ENCODE assay signal across 8 mouse cellular contexts in the genomic region with DNA sequence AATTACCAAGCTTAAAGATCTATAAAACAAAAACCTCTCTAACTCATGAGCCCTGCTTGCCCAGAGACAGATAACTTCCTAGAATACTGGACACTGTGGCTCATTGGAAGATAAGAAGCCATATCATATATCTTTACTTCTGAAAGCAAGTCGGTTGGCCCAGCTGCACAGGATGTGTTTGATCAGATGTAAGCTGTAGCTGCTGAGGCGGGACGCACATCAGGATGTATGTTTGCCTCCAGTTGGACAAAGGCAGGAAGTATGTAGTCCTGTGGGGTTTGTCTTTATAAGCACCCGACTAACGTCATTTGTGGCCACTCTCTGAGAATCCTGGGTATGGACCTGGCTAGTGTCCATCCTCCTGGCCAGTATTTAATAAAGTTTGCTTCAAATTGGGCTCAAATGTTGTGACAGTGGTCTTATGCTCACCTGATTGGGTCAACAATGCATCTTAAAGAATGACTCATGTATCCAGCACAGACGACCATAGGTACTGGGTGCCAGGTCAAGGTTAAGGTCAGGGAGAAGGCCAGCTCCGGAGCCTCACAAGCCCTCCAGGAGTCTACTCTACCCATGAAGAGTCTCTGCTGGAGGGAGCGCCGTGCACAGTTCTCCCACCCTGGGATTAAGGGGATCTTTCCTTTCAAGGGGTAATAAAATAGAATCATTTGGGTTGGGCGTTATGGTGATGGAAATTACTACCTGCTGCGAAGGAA. TPM values are rescaled to one million over a fixed set of nuclear protein-coding genes. Genes with fewer than 3 reads are reported as not detected.
DNase-seq lines count a peak whose midpoint lies in the region; ATAC-seq and TF ChIP-seq lines count a peak whose summit lies in the region.

No protein-coding gene starts in this region.

- H3K4me3 ChIP-seq in kidney, adult 2 months (ENCODE audit: insufficient read depth, low read depth, low read length): no peak overlapping the region
- H3K4me3 ChIP-seq in stomach, embryonic 15.5 days (replicated peaks): no peak overlapping the region

- no peak overlapping the region for H3K27ac ChIP-seq in kidney, adult 2 months (ENCODE audit: insufficient read depth, low read depth, low read length)
- peak overlapping the region; percentile 86 for H3K27ac ChIP-seq in stomach, embryonic 15.5 days

- no peak for TF ChIP-seq CTCF in kidney, adult 2 months (conservative IDR thresholded peaks at IDR 0.05; ENCODE audit: insufficient read depth, insufficient read length, low read depth, low read length)

- no peaks in the 10 kb centered on the region for H3K27me3 ChIP-seq in kidney, adult 2 months (replicated peaks; ENCODE audit: control insufficient read depth, insufficient read depth, low read length)
- no peaks in the 10 kb centered on the region for H3K27me3 ChIP-seq in stomach, embryonic 15.5 days (replicated peaks)

- no peak for TF ChIP-seq POLR2A in kidney, adult 2 months (IDR thresholded peaks at IDR 0.05; ENCODE audit: low read depth, low read length)

- intact Hi-C loops in left cerebral cortex, postnatal 4 days (cut with DNase I): no loop called here

- peak; percentile 15 for DNase-seq in kidney, adult 2 months
- no peak for DNase-seq in kidney, adult 11 months
- peak; percentile 42 for DNase-seq in heart, adult 8-10 months (ENCODE audit: low spot score)
- peak; percentile 63 for DNase-seq in liver
- no peak for DNase-seq in left cerebral cortex, postnatal 4 days
- DNase-seq in gastrocnemius, adult 8-10 months (ENCODE audit: low spot score in 2 of 2): no peak

- H3K4me2 ChIP-seq in stomach, embryonic 15.5 days: no peak overlapping the region

- WGBS in kidney, adult 2 months: 62% methylated on average over 11 of the region's 11 CpGs
- WGBS in stomach, embryonic 15.5 days: 56% methylated on average over 11 of the region's 11 CpGs

- no peaks in the 10 kb centered on the region for H3K4me1 ChIP-seq in kidney, adult 2 months (ENCODE audit: control insufficient read depth, insufficient read depth, low read length)
- peaks cover 23% of the 10 kb centered on the region for H3K4me1 ChIP-seq in stomach, embryonic 15.5 days

- no peak for ATAC-seq in stomach, embryonic 15.5 days (ENCODE audit: insufficient read depth, low FRiP score, low read depth)
- no peak for ATAC-seq in frontal cortex, adult (ENCODE audit: low TSS enrichment)

- H3K9ac ChIP-seq in stomach, embryonic 15.5 days: no peak overlapping the region

- no peaks in the 10 kb centered on the region for H3K36me3 ChIP-seq in kidney, adult 2 months (ENCODE audit: control insufficient read depth, insufficient read depth, low read length)
- no peaks in the 10 kb centered on the region for H3K36me3 ChIP-seq in stomach, embryonic 15.5 days

- H3K9me3 ChIP-seq in stomach, embryonic 15.5 days: no peaks in the 10 kb centered on the region

RNA-seq across cellular contexts. Expression of a gene that starts 18.5 kb away (rescaled TPM):
- 55.3 and 63.4 TPM in 2 replicates for polyA plus RNA-seq in kidney, adult 2 months (2012; rRNA removed)
- 10 to 100 TPM; 15.9 to 19.3 (median 17.1) TPM for total RNA-seq in heart, adult 8-10 months (2022)
- 64.1 and 65.1 TPM in 2 replicates for polyA plus RNA-seq in stomach, embryonic 15.5 days (2015; fragmentation: Nextera tagmentation; extraction: Ambion mirVana)
- total RNA-seq in left cerebral cortex, postnatal 4 days (2021): 1 to 10 TPM; 4.1 to 5.2 TPM
- total RNA-seq in gastrocnemius, adult 8-10 months (2022): 1 to 10 TPM; 3.2 to 6.8 (median 5.2) TPM

Comparison
In these comparisons a context has a peak if more than half of its experiments do, and no peak if none do; other contexts are left out.
1. DNase-seq: peak in kidney, adult 2 months (single experiment), heart, adult 8-10 months (single experiment) and liver (single experiment); none in kidney, adult 11 months (single experiment), left cerebral cortex, postnatal 4 days (single experiment) and gastrocnemius, adult 8-10 months (0 of 2).